Mouse (Mus musculus): Measurements from ENCODE around the gene Fbxw10. TPM values are rescaled to one million over a fixed set of nuclear protein-coding genes. Genes with fewer than 3 reads are reported as not detected.

Gene Fbxw10
- polyA plus RNA-seq (2016; fragmentation: Nextera tagmentation; extraction: Ambion mirVana): 0.45 and 0.64 TPM in 2 replicates

DNA sequence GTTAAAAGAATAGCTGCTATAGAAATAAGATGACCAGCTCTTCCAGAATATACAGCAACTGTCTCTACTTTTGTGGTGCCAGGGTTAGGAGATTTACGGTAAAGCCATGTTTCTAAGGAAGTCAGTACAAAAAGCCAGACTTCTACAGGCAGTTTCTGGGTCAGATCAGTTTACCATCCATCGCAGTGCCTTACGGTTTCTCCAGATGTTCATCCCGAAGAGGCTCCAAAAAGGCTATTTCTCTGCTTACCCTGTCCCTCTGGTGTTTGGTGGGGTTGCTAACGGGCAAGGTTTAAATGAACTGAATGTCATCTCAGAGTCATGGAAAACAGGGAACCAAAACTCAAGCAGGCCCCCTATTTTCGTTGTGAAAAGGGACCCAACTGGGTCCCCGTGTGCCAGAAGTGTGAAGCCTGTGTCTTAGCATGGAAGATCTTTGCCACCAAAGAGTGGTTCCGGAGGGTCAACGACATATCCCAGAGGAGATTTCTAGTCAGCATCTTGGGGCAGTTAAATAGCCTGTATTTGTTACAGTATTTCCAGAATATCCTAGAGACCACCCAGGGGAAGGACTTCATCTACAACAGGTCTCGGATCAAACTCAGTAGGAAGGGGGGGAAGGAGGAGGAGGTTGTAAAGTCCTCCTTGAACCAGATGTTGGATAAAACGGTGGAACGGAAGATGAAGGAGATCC, at the start of gene Fbxw10:
Gene Fbxw10, plus strand, starts transcription at position 109 of the 694 bp plus-strand sequence.
- Histone ChIP-seq H3K4me2 (replicated peaks) (peak within 1 kb of the TSS; percentile 45), H3K36me3 (no peaks in the 10 kb centered on the region), H3K27ac (replicated peaks) (no peak within 1 kb of the TSS), H3K9ac (replicated peaks) (no peak within 1 kb of the TSS), H3K9me3 (no peaks in the 10 kb centered on the region), H3K27me3 (no peaks in the 10 kb centered on the region), H3K4me3 (0 out of 2 replicates have a peak within 1 kb of the TSS, but pooled peaks have one; percentile 12), H3K4me1 (peaks cover 4% of the 10 kb centered on the region; the same call in 1 of the 2 replicates)
- no peak for ATAC-seq (ENCODE audit: low FRiP score, low read depth)
- WGBS: 32% methylated on average over 12 of the region's 12 CpGs

- Histone ChIP-seq H3K4me3 (no peak overlapping the region), H3K9me3 (0 out of 2 replicates have a peak, but pooled peaks cover 6% of the 10 kb centered on the region), H3K9ac (replicated peaks) (no peak overlapping the region), H3K4me2 (replicated peaks) (no peak overlapping the region), H3K4me1 (no peaks in the 10 kb centered on the region), H3K27me3 (no peaks in the 10 kb centered on the region), H3K27ac (replicated peaks) (no peak overlapping the region), H3K36me3 (no peaks in the 10 kb centered on the region)
- ATAC-seq (ENCODE audit: low FRiP score, low read depth): no peak
- 53% methylated on average over 13 of the region's 13 CpGs for WGBS
Observed at GRCm38 (mm10) chr11:62804119-62804518, 42.8 kb upstream of the Fbxw10 start.

DNA sequence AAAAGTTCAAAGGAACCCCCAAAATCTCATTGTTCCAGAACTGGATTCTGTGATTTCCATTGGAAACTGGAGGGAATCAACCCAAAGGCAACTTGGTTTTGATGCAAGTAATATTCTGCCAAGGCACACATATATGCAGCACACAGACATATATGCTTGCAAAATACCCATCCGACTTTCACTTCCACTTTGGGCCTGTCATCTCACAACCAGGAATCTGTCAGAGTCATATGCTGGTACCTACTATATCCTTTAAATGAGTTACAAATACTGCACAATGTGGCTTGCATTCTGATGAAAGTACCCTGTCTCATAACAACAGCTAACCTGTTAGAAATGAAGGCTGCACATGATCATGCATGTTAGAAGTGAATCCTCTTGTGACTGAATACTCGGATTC, 38.9 kb upstream of the Fbxw10 start:
- H3K27me3 ChIP-seq: no peaks in the 10 kb centered on the region
- 75% methylated on average over 2 of the region's 2 CpGs for WGBS
- H3K9ac ChIP-seq (replicated peaks): no peak overlapping the region
- ATAC-seq (ENCODE audit: low FRiP score, low read depth): no peak
- H3K9me3 ChIP-seq: 0 out of 2 replicates have a peak, but pooled peaks cover 6% of the 10 kb centered on the region
- no peak overlapping the region for H3K27ac ChIP-seq (replicated peaks)
- H3K4me1 ChIP-seq: no peaks in the 10 kb centered on the region
- no peaks in the 10 kb centered on the region for H3K36me3 ChIP-seq
- no peak overlapping the region for H3K4me3 ChIP-seq
- no peak overlapping the region for H3K4me2 ChIP-seq (replicated peaks)

DNA sequence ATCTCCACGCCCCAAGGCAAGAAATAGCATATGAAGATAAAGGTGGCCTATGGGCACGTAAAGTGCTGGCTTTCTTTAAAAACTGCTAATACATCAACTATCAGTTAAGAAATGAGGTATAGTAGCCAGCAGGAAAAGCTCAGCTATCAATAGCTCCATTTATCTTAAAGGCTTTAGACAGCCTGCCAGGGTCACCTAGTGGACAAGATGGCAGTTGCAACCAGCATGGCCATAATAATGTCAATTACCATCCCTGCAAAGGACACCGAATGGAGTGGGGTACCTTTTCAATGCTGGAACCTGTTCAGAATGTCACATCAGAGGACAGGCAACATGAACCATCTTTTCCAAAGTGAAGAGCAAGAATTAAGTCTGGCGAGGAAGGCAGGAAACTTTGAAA, 37.7 kb upstream of the Fbxw10 start:
- Histone ChIP-seq H3K9me3 (0 out of 2 replicates have a peak, but pooled peaks cover 6% of the 10 kb centered on the region), H3K27ac (replicated peaks) (no peak overlapping the region), H3K9ac (replicated peaks) (no peak overlapping the region), H3K4me2 (replicated peaks) (no peak overlapping the region), H3K4me1 (no peaks in the 10 kb centered on the region), H3K4me3 (no peak overlapping the region), H3K36me3 (no peaks in the 10 kb centered on the region), H3K27me3 (no peaks in the 10 kb centered on the region)
- WGBS: 68% methylated on average over 4 of the region's 4 CpGs
- no peak for ATAC-seq (ENCODE audit: low FRiP score, low read depth)

GRCm38 (mm10) chr11:62812268-62812667, 34.6 kb upstream of the Fbxw10 start:
- Histone ChIP-seq H3K9ac (replicated peaks) (no peak overlapping the region), H3K27ac (replicated peaks) (no peak overlapping the region), H3K9me3 (no peaks in the 10 kb centered on the region), H3K4me2 (replicated peaks) (no peak overlapping the region), H3K27me3 (no peaks in the 10 kb centered on the region), H3K4me3 (no peak overlapping the region), H3K4me1 (no peaks in the 10 kb centered on the region), H3K36me3 (no peaks in the 10 kb centered on the region)
- ATAC-seq (ENCODE audit: low FRiP score, low read depth): no peak
- 88% methylated on average over 6 of the region's 6 CpGs for WGBS

DNA sequence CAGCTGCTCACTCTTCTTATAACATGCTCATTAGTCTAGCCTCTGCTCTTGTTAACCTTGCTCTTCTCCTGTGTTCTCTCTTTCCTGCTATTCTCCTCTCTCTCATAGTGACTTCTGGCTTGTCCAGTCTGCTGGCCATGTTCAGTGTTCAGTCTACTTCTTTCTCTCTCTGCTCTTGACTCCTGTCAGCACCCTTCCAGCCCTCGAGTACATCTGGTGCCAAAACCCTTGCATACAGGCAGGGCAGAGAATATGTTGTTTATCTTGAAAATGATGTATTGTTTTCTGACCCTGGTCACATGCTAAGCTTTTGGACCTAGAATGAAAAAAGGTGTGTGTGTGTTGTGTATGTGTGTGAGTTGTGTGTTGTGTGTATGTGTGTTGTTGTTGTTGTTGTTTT, 33.4 kb upstream of the Fbxw10 start:
- H3K9me3 ChIP-seq: no peaks in the 10 kb centered on the region
- 58% methylated on average over 1 of the region's 1 CpGs for WGBS
- H3K36me3 ChIP-seq: no peaks in the 10 kb centered on the region
- H3K9ac ChIP-seq (replicated peaks): no peak overlapping the region
- H3K27me3 ChIP-seq: no peaks in the 10 kb centered on the region
- H3K4me2 ChIP-seq (replicated peaks): no peak overlapping the region
- ATAC-seq (ENCODE audit: low FRiP score, low read depth): no peak
- no peak overlapping the region for H3K27ac ChIP-seq (replicated peaks)
- H3K4me3 ChIP-seq: no peak overlapping the region
- H3K4me1 ChIP-seq: no peaks in the 10 kb centered on the region

DNA sequence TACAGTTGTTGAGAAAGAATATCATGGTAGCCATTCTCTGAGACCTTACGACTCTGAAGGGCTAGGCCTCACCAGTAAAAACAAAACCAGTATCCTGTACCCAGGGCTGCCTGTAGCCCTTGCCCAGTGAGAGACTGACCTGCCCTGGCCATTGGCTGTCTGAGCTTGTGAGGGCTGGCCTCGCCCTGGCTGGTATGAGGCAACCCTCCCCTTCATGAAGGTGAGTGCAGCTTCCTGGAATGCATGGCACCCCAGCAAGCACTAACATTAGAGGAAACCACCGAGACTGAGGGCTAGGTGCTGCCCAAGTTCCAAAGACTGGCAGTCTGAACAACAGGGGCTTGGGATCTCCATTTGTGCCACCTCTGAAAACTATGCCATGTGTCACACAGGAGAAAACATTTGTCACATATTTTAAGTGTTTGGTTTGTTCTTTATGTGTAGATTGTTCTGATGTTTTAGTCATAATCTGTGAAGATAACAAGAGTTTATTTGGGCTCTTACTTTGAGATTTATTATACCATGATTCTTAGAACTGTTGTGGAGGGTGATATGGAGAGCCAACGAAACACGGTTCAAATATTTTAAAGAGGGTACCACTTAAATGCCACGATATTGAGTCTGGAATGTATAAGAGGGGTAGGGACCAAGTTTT, 32.8 kb upstream of the Fbxw10 start:
- no peaks in the 10 kb centered on the region for H3K4me1 ChIP-seq
- no peak overlapping the region for H3K4me2 ChIP-seq (replicated peaks)
- H3K9ac ChIP-seq (replicated peaks): no peak overlapping the region
- WGBS: 70% methylated on average over 6 of the region's 6 CpGs
- H3K27me3 ChIP-seq: 0 out of 2 replicates have a peak, but pooled peaks cover under 1% of the 10 kb centered on the region
- no peaks in the 10 kb centered on the region for H3K36me3 ChIP-seq
- H3K9me3 ChIP-seq: no peaks in the 10 kb centered on the region
- no peak overlapping the region for H3K4me3 ChIP-seq
- H3K27ac ChIP-seq (replicated peaks): no peak overlapping the region
- no peak for ATAC-seq (ENCODE audit: low FRiP score, low read depth)

- Histone ChIP-seq H3K4me3 (no peak overlapping the region), H3K4me2 (replicated peaks) (no peak overlapping the region), H3K4me1 (no peaks in the 10 kb centered on the region), H3K9ac (replicated peaks) (no peak overlapping the region), H3K27ac (replicated peaks) (no peak overlapping the region), H3K36me3 (no peaks in the 10 kb centered on the region), H3K9me3 (no peaks in the 10 kb centered on the region), H3K27me3 (0 out of 2 replicates have a peak, but pooled peaks cover 6% of the 10 kb centered on the region)
- WGBS: 58% methylated on average over 4 of the region's 4 CpGs
- ATAC-seq (ENCODE audit: low FRiP score, low read depth): no peak
Observed at GRCm38 (mm10) chr11:62814625-62815024, 32.2 kb upstream of the Fbxw10 start.

- H3K36me3 ChIP-seq: no peaks in the 10 kb centered on the region
- H3K9me3 ChIP-seq: no peaks in the 10 kb centered on the region
- ATAC-seq (ENCODE audit: low FRiP score, low read depth): no peak
- peaks cover 9% of the 10 kb centered on the region; the same call in 1 of the 2 replicates for H3K27me3 ChIP-seq
- H3K4me3 ChIP-seq: no peak overlapping the region
- no peak overlapping the region for H3K27ac ChIP-seq (replicated peaks)
- H3K4me1 ChIP-seq: peaks cover 6% of the 10 kb centered on the region
- 100% methylated on average over 1 of the region's 1 CpGs for WGBS
- no peak overlapping the region for H3K4me2 ChIP-seq (replicated peaks)
- H3K9ac ChIP-seq (replicated peaks): no peak overlapping the region
Observed at GRCm38 (mm10) chr11:62815438-62815837, 31.4 kb upstream of the Fbxw10 start.

DNA sequence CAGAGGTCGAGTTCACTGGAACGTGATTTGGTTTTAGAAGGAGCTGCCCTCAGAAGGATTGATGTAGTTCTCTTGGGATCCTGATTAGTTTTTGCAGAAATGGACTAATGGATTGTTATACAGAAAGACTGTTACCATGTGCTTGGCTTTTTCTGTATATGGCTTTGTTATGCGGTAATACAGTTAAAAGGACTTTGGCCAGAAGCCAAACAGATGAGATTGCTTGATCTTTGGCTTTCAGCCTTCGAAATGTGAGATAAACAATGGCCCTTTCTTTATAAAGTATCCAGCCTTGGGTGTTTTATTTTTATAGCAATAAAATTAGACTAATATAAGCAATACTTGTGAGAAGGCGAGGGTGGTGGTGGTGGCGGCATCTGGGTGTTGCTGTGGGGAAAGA, 30.3 kb upstream of the Fbxw10 start:
- Histone ChIP-seq H3K27ac (replicated peaks) (no peak overlapping the region), H3K4me1 (peaks cover 14% of the 10 kb centered on the region), H3K4me2 (replicated peaks) (no peak overlapping the region), H3K36me3 (no peaks in the 10 kb centered on the region), H3K9me3 (no peaks in the 10 kb centered on the region), H3K27me3 (peaks cover 11% of the 10 kb centered on the region; the same call in 1 of the 2 replicates), H3K9ac (replicated peaks) (no peak overlapping the region), H3K4me3 (no peak overlapping the region)
- no peak for ATAC-seq (ENCODE audit: low FRiP score, low read depth)
- WGBS: 85% methylated on average over 6 of the region's 6 CpGs

DNA sequence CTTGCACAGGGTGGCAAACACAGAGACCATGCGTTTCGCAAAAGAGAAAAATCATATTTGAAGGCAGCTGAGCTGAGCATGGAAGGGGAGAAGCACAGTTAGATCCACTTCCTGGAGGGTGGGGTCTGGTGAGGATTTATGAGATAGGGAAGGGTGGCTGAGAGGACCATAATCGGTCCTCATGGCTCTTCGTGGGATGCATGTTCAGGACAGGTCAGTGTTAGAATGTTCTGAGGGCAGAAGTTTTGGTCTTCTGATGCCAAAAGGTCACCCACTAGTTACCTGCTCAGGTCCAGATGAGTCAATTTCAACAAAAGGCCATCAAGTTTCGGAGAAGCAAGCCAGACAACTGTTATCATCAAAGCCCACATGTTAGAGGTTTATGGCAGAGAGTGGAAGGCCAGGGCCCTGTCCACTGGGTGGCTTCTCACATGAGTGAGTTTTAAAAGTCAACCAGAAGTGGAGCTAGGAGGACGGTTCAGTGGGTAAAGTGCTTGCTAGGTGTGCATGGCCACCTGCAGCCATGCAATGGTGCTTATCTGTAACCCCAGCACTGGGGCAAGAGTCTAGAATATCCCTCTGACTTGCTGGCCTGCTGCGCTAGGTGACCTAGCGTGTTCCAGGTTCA, 27.7 kb upstream of the Fbxw10 start:
- no peak overlapping the region for H3K9ac ChIP-seq (replicated peaks)
- no peak for ATAC-seq (ENCODE audit: low FRiP score, low read depth)
- H3K36me3 ChIP-seq: no peaks in the 10 kb centered on the region
- WGBS: 96% methylated on average over 8 of the region's 8 CpGs
- H3K4me2 ChIP-seq (replicated peaks): no peak overlapping the region
- H3K27me3 ChIP-seq: peaks cover 11% of the 10 kb centered on the region; the same call in 1 of the 2 replicates
- H3K27ac ChIP-seq (replicated peaks): no peak overlapping the region
- H3K4me3 ChIP-seq: no peak overlapping the region
- H3K9me3 ChIP-seq: no peaks in the 10 kb centered on the region
- H3K4me1 ChIP-seq: peaks cover 14% of the 10 kb centered on the region

- WGBS: 14% methylated on average over 15 of the region's 15 CpGs
- peak within 1 kb of the TSS; percentile 49 for H3K9ac ChIP-seq (replicated peaks)
- H3K9me3 ChIP-seq: no peaks in the 10 kb centered on the region
- peaks cover 14% of the 10 kb centered on the region for H3K4me1 ChIP-seq
- H3K4me2 ChIP-seq (replicated peaks): peak within 1 kb of the TSS; percentile 54
- peaks cover 11% of the 10 kb centered on the region; the same call in 1 of the 2 replicates for H3K27me3 ChIP-seq
- no peak within 1 kb of the TSS; the same call in 1 of the 2 replicates for H3K27ac ChIP-seq (replicated peaks)
- H3K36me3 ChIP-seq: no peaks in the 10 kb centered on the region
- ATAC-seq (ENCODE audit: low FRiP score, low read depth): peak; percentile 62
- H3K4me3 ChIP-seq: peak within 1 kb of the TSS; percentile 35
Observed at GRCm38 (mm10) chr11:62820059-62820541, 26.8 kb upstream of the Fbxw10 start, which contains the start of gene Trim16. TSS of gene Trim16 (plus strand) at chr11:62820231.
